Mouse (Mus musculus) heart, embryonic 11.5 days (tissue): ENCODE measurements around the gene Pou2af1. TPM values are rescaled to one million over a fixed set of nuclear protein-coding genes. Genes with fewer than 3 reads are reported as not detected.

Source experiments
- ATAC-seq: fragments of 200-750 bp; cut with Nextera tagmentation; replicated peaks from 2 replicates; pipeline ENCODE4 v1.8.0; 2017; ENCODE audit warnings: moderate library complexity; ENCODE audit not compliant: insufficient number of reproducible peaks, low FRiP score, low TSS enrichment
- H3K27ac ChIP-seq: fragments of 300-500 bp; sonication (generic); 2 replicates; pipeline ENCODE4 v1.5.1; 2014; ENCODE audit warnings: mild to moderate bottlenecking, low read depth, low read length
- H3K27me3 ChIP-seq: fragments of 300-500 bp; sonication (generic); 2 replicates; pipeline ENCODE4 v1.6.1; 2014; ENCODE audit warnings: mild to moderate bottlenecking, low read length, mixed read lengths; ENCODE audit not compliant: control insufficient read depth, insufficient read depth
- H3K36me3 ChIP-seq: fragments of 300-500 bp; sonication (generic); 2 replicates; pipeline ENCODE4 v1.6.1; 2014; ENCODE audit warnings: mild to moderate bottlenecking, low read length, moderate library complexity, mixed read lengths; ENCODE audit not compliant: control insufficient read depth, insufficient read depth
- H3K4me1 ChIP-seq: fragments of 300-500 bp; sonication (generic); 2 replicates; pipeline ENCODE4 v1.6.1; 2014; ENCODE audit warnings: low read length; ENCODE audit not compliant: control insufficient read depth, insufficient read depth
- H3K4me2 ChIP-seq: fragments of 300-500 bp; sonication (generic); 2 replicates; pipeline ENCODE4 v1.6.1; 2014; ENCODE audit warnings: mild to moderate bottlenecking, moderate library complexity
- H3K4me3 ChIP-seq: fragments of 300-500 bp; sonication (generic); 2 replicates; pipeline ENCODE4 v1.5.1; 2014; ENCODE audit warnings: low read depth, low read length
- H3K9ac ChIP-seq: fragments of 300-500 bp; sonication (generic); 2 replicates; pipeline ENCODE4 v1.6.1; 2014; ENCODE audit warnings: mild to moderate bottlenecking, low read depth, low read length, moderate library complexity
- H3K9me3 ChIP-seq: fragments of 300-500 bp; sonication (generic); replicated peaks from 2 replicates; pipeline ENCODE4 v1.6.1; 2016; ENCODE audit warnings: low read length; ENCODE audit not compliant: control insufficient read depth
- whole genome bisulfite sequencing: fragments of 180-500 bp; shearing (Covaris S2); extraction: QIAGEN DNeasy Blood & Tissue Kit; methylation state at CpG from one replicate; pipeline ENCODE4 v1.1.7; 2014; ENCODE audit not compliant: insufficient replicate concordance; 5-methylcytosine and 5-hydroxymethylcytosine counted together
- polyA plus RNA-seq: library from polyadenylated mRNA; unstranded; fragments of >200 nt; fragmentation: Nextera tagmentation; extraction: Ambion mirVana; gene quantifications from 2 replicates; pipeline ENCODE4 v1.2.1, GENCODE M21; 2014

Gene Pou2af1
- polyA plus RNA-seq, 1 experiment from 2014 or later = 0.11 TPM

- Histone ChIP-seq H3K36me3 (no peaks in the 10 kb centered on the region), H3K4me2 (no peak overlapping the region), H3K27me3 (no peaks in the 10 kb centered on the region), H3K27ac (no peak overlapping the region), H3K9me3 (no peaks in the 10 kb centered on the region), H3K4me1 (no peaks in the 10 kb centered on the region), H3K9ac (no peak overlapping the region), H3K4me3 (no peak overlapping the region)
- ATAC-seq = no peak
- WGBS = 70% methylated on average over 6 of the region's 6 CpGs
Measured at GRCm38 (mm10) chr9:51211191-51211590, 2.3 kb upstream of the Pou2af1 start.

GRCm38 (mm10) chr9:51213729-51214237 lies 275 bp downstream of the Pou2af1 start:
- Histone ChIP-seq H3K4me3 (no peak overlapping the region), H3K27me3 (no peaks in the 10 kb centered on the region), H3K9me3 (no peaks in the 10 kb centered on the region), H3K27ac (no peak overlapping the region), H3K36me3 (no peaks in the 10 kb centered on the region), H3K4me1 (no peaks in the 10 kb centered on the region), H3K9ac (no peak overlapping the region), H3K4me2 (no peak overlapping the region)
- 83% methylated on average over 6 of the region's 6 CpGs for WGBS
- ATAC-seq = no peak

- no peaks in the 10 kb centered on the region for H3K27me3 ChIP-seq
- no peak overlapping the region for H3K4me3 ChIP-seq
- no peaks in the 10 kb centered on the region for H3K36me3 ChIP-seq
- no peaks in the 10 kb centered on the region for H3K9me3 ChIP-seq
- 42% methylated on average over 4 of the region's 4 CpGs for WGBS
- no peak overlapping the region for H3K27ac ChIP-seq
- no peak overlapping the region for H3K4me2 ChIP-seq
- ATAC-seq = no peak
- H3K9ac ChIP-seq = no peak overlapping the region
- H3K4me1 ChIP-seq = no peaks in the 10 kb centered on the region
Measured at GRCm38 (mm10) chr9:51215311-51215710, 1.8 kb downstream of the Pou2af1 start.

GRCm38 (mm10) chr9:51215949-51216348 lies 2.4 kb downstream of the Pou2af1 start:
- Histone ChIP-seq H3K36me3 (no peaks in the 10 kb centered on the region), H3K27ac (no peak overlapping the region), H3K9me3 (no peaks in the 10 kb centered on the region), H3K4me1 (no peaks in the 10 kb centered on the region), H3K4me3 (no peak overlapping the region), H3K9ac (no peak overlapping the region), H3K27me3 (no peaks in the 10 kb centered on the region), H3K4me2 (no peak overlapping the region)
- WGBS = 75% methylated on average over 6 of the region's 6 CpGs
- ATAC-seq = no peak

- no peaks in the 10 kb centered on the region for H3K27me3 ChIP-seq
- peaks cover 1% of the 10 kb centered on the region; the same call in 1 of the 2 replicates for H3K4me1 ChIP-seq
- H3K4me2 ChIP-seq = no peak overlapping the region
- 78% methylated on average over 5 of the region's 5 CpGs for WGBS
- no peaks in the 10 kb centered on the region for H3K9me3 ChIP-seq
- H3K27ac ChIP-seq = no peak overlapping the region
- H3K9ac ChIP-seq = no peak overlapping the region
- no peaks in the 10 kb centered on the region for H3K36me3 ChIP-seq
- ATAC-seq = no peak
- no peak overlapping the region for H3K4me3 ChIP-seq
Measured at GRCm38 (mm10) chr9:51225636-51226166, 12.2 kb downstream of the Pou2af1 start.

GRCm38 (mm10) chr9:51230701-51231389 lies 17.3 kb downstream of the Pou2af1 start:
- no peak overlapping the region for H3K4me2 ChIP-seq
- no peak overlapping the region for H3K27ac ChIP-seq
- peaks cover 11% of the 10 kb centered on the region; the same call in 1 of the 2 replicates for H3K4me1 ChIP-seq
- H3K4me3 ChIP-seq = no peak overlapping the region
- H3K9me3 ChIP-seq = no peaks in the 10 kb centered on the region
- ATAC-seq = no peak
- WGBS = 23% methylated on average over 4 of the region's 4 CpGs
- no peak overlapping the region for H3K9ac ChIP-seq
- no peaks in the 10 kb centered on the region for H3K27me3 ChIP-seq
- H3K36me3 ChIP-seq = no peaks in the 10 kb centered on the region

- WGBS = 92% methylated on average over 8 of the region's 8 CpGs
- Histone ChIP-seq H3K9ac (no peak overlapping the region), H3K36me3 (no peaks in the 10 kb centered on the region)
Measured at GRCm38 (mm10) chr9:51232163-51232562, 18.7 kb downstream of the Pou2af1 start.

GRCm38 (mm10) chr9:51238741-51239385 lies 25.4 kb downstream of the Pou2af1 start:
- H3K36me3 ChIP-seq = no peaks in the 10 kb centered on the region
- no peak overlapping the region for H3K27ac ChIP-seq
- H3K9me3 ChIP-seq = no peaks in the 10 kb centered on the region
- H3K4me1 ChIP-seq = peaks cover 12% of the 10 kb centered on the region; the same call in 1 of the 2 replicates
- H3K9ac ChIP-seq = no peak overlapping the region
- ATAC-seq = no peak
- H3K4me3 ChIP-seq = no peak overlapping the region
- WGBS = 47% methylated on average over 12 of the region's 12 CpGs
- H3K27me3 ChIP-seq = no peaks in the 10 kb centered on the region
- no peak overlapping the region for H3K4me2 ChIP-seq

More at GRCm38 (mm10) chr9:51232163-51232562, 18.7 kb downstream of the Pou2af1 start:
- ATAC-seq = no peak
- Histone ChIP-seq H3K4me3 (no peak overlapping the region), H3K9me3 (no peaks in the 10 kb centered on the region), H3K27ac (no peak overlapping the region), H3K4me1 (peaks cover 11% of the 10 kb centered on the region; the same call in 1 of the 2 replicates), H3K4me2 (no peak overlapping the region), H3K27me3 (no peaks in the 10 kb centered on the region)
